8 mouse cellular contexts compared by ENCODE assay signal in genomic region chr9:114583812-114584182, GRCm38 (mm10). TPM values are rescaled to one million over a fixed set of nuclear protein-coding genes. Genes with fewer than 3 reads are reported as not detected.
DNase-seq lines count a peak whose midpoint lies in the region; ATAC-seq lines count a peak whose summit lies in the region.

No protein-coding gene starts in this region.

- peak overlapping the region; percentile 6; the same call in 1 of the 2 replicates for H3K9ac ChIP-seq in hindbrain, embryonic 14.5 days

- peak overlapping the region; percentile 46 for H3K27ac ChIP-seq in hindbrain, embryonic 14.5 days

- peak overlapping the region; percentile 20 for H3K4me3 ChIP-seq in hindbrain, embryonic 14.5 days (replicated peaks; ENCODE audit: low read length)

- peaks cover 31% of the 10 kb centered on the region for H3K36me3 ChIP-seq in hindbrain, embryonic 14.5 days (replicated peaks; ENCODE audit: control insufficient read depth, insufficient read depth)

- no peaks in the 10 kb centered on the region for H3K9me3 ChIP-seq in hindbrain, embryonic 14.5 days (ENCODE audit: control insufficient read depth, low read length)

- peak; percentile 68; the same call in 1 of the 2 replicates for ATAC-seq in hindbrain, embryonic 14.5 days (ENCODE audit: low FRiP score)
- ATAC-seq in megakaryocyte, adult 5-6 weeks (ENCODE audit: poor library complexity, severe bottlenecking): peak; percentile 70; the same call in 1 of the 2 replicates

- intact Hi-C loops in left cerebral cortex, postnatal 10 days (cut with DNase I): loop anchor here (5.0 kb wide), 2 partner anchors 86 to 166 kb away; no protein-coding TSS in a partner anchor

- under 1% methylated on average over 23 of the region's 23 CpGs for WGBS in hindbrain, embryonic 14.5 days

- H3K4me2 ChIP-seq in hindbrain, embryonic 14.5 days (replicated peaks): peak overlapping the region; percentile 52

- peaks cover 6% of the 10 kb centered on the region for H3K4me1 ChIP-seq in hindbrain, embryonic 14.5 days (replicated peaks; ENCODE audit: control insufficient read depth, insufficient read depth, low read length)

- peak; percentile 73 for DNase-seq in WW6 (ENCODE audit: low read depth, low spot score)
- peak; percentile 32 for DNase-seq in cerebellum, adult 9-11 months
- peak; percentile 62 for DNase-seq in gastrocnemius, adult 18-20 months (ENCODE audit: low spot score)
- peak; percentile 73 for DNase-seq in hindbrain, embryonic 14.5 days (ENCODE audit: low spot score)
- peak; percentile 19 to 78 for DNase-seq in left cerebral cortex, postnatal 10 days (ENCODE audit: extremely low spot score in 1 of 2, low spot score in 2 of 2)
- DNase-seq in right cerebral cortex, postnatal 10 days (ENCODE audit: low spot score in 2 of 2): peak; percentile 57 to 74
- no peak for DNase-seq in T-cell, adult 2 months (ENCODE audit: low spot score)

- no peaks in the 10 kb centered on the region for H3K27me3 ChIP-seq in hindbrain, embryonic 14.5 days (ENCODE audit: control insufficient read depth, insufficient read depth, low read length)

RNA-seq across cellular contexts. Expression of gene Trim71, which starts 19.6 kb away (rescaled TPM):
- not detected for total RNA-seq in gastrocnemius, adult 18-20 months (2021)
- polyA plus RNA-seq in hindbrain, embryonic 14.5 days (2014; fragmentation: Nextera tagmentation; extraction: Ambion mirVana): 0.29 and 0.31 TPM in 2 replicates
- total RNA-seq in left cerebral cortex, postnatal 10 days (2021): under 1 TPM; 0.26 TPM
- total RNA-seq in megakaryocyte, adult 5-6 weeks (2015): not detected in 2 replicates
- total RNA-seq in megakaryocyte, adult 5-6 weeks (2017): not detected in 2 replicates

RNA-seq across cellular contexts. Expression of gene Cnot10, which starts 56.2 kb away (rescaled TPM):
- total RNA-seq in gastrocnemius, adult 18-20 months (2021): 10 to 100 TPM; 15.2 to 15.4 TPM
- 51.2 and 57.3 TPM in 2 replicates for polyA plus RNA-seq in hindbrain, embryonic 14.5 days (2014; fragmentation: Nextera tagmentation; extraction: Ambion mirVana)
- total RNA-seq in left cerebral cortex, postnatal 10 days (2021): 10 to 100 TPM; 50.8 to 52.2 TPM
- total RNA-seq in megakaryocyte, adult 5-6 weeks (2015): 14.3 and 14.7 TPM in 2 replicates
- total RNA-seq in megakaryocyte, adult 5-6 weeks (2017): 26.8 and 33.3 TPM in 2 replicates
